Mouse (Mus musculus) megakaryocyte, embryonic 14.5 days (primary cell): Measurements from ENCODE around the gene Ptdss2.

Experiments used
- FLI1 ChIP-seq: IDR thresholded peaks from 2 replicates; pipeline ENCODE4 v1.6.1; 2012; ENCODE audit warnings: low read length, inconsistent platforms, mixed read lengths
- GATA1 ChIP-seq: IDR thresholded peaks from 3 replicates; pipeline ENCODE4 v1.6.1; 2012; ENCODE audit warnings: mixed read lengths, low read length, inconsistent platforms, borderline replicate concordance

- TF ChIP-seq FLI1 (no peak), GATA1 (no peak)
Observed at GRCm38 (mm10) chr7:141141326-141141725, 19.1 kb downstream of the Ptdss2 start.
